Mouse (Mus musculus) liver, adult (tissue): ENCODE data around the gene Tbc1d4.

ENCODE experiments used
- GATA4 ChIP-seq: IDR thresholded peaks from 2 replicates; pipeline ENCODE4 v1.6.1; 2014; ENCODE audit warnings: mild to moderate bottlenecking, low read length; ENCODE audit not compliant: insufficient replicate concordance

The Tbc1d4 gene

GRCm38 (mm10) chr14:101499838-101500237 lies 109.2 kb downstream of the Tbc1d4 start:
- no peak for TF ChIP-seq GATA4

GRCm38 (mm10) chr14:101488264-101488810 lies 120.7 kb downstream of the Tbc1d4 start:
- no peak for TF ChIP-seq GATA4

- TF ChIP-seq GATA4 = no peak
These were observed 122.4 kb downstream of the Tbc1d4 start for GRCm38 (mm10) chr14:101486550-101486949.

- TF ChIP-seq GATA4 = no peak
These were observed 125.8 kb downstream of the Tbc1d4 start for GRCm38 (mm10) chr14:101483230-101483629.

- TF ChIP-seq GATA4 = no peak
These were observed 126.7 kb downstream of the Tbc1d4 start for GRCm38 (mm10) chr14:101482270-101482669.

- no peak for TF ChIP-seq GATA4
These were observed 127.8 kb downstream of the Tbc1d4 start for GRCm38 (mm10) chr14:101481165-101481564.

GRCm38 (mm10) chr14:101480541-101480940 lies 128.4 kb downstream of the Tbc1d4 start:
- TF ChIP-seq GATA4 = no peak

GRCm38 (mm10) chr14:101477827-101478220 lies 131.2 kb downstream of the Tbc1d4 start:
- TF ChIP-seq GATA4 = no peak

- TF ChIP-seq GATA4 = no peak
These were observed 131.7 kb downstream of the Tbc1d4 start for GRCm38 (mm10) chr14:101477081-101477826.

- TF ChIP-seq GATA4 = no peak
These were observed 139.4 kb downstream of the Tbc1d4 start for GRCm38 (mm10) chr14:101469475-101470093.

GRCm38 (mm10) chr14:101468143-101468542 lies 140.8 kb downstream of the Tbc1d4 start:
- TF ChIP-seq GATA4 = no peak

- no peak for TF ChIP-seq GATA4
These were observed 141.5 kb downstream of the Tbc1d4 start for GRCm38 (mm10) chr14:101467532-101467931.

- no peak for TF ChIP-seq GATA4
These were observed 142.5 kb downstream of the Tbc1d4 start for GRCm38 (mm10) chr14:101466521-101466920.

GRCm38 (mm10) chr14:101465893-101466292 lies 143.1 kb downstream of the Tbc1d4 start:
- TF ChIP-seq GATA4 = no peak

GRCm38 (mm10) chr14:101460768-101461167 lies 148.2 kb downstream of the Tbc1d4 start:
- TF ChIP-seq GATA4 = no peak

GRCm38 (mm10) chr14:101452915-101453314 lies 156.1 kb downstream of the Tbc1d4 start:
- TF ChIP-seq GATA4 = no peak

GRCm38 (mm10) chr14:101447857-101448256 lies 161.1 kb downstream of the Tbc1d4 start:
- peak; percentile 67; the same call in 1 of the 2 replicates for TF ChIP-seq GATA4

GRCm38 (mm10) chr14:101445205-101445604 lies 163.8 kb downstream of the Tbc1d4 start:
- no peak for TF ChIP-seq GATA4
